Mouse (Mus musculus) olfactory bulb, adult 2 months (tissue): ENCODE measurements around the gene Upk3bl.
A peak's percentile ranks its signal among the peaks of the same experiment; 100 is the strongest.

Experiments used
- CTCF ChIP-seq: fragments of 200-500 bp; IDR thresholded peaks from 2 replicates; pipeline ENCODE4 v1.5.1; 2012; ENCODE audit warnings: low read depth, mild to moderate bottlenecking, low read length, moderate library complexity; ENCODE audit not compliant: insufficient read depth
- POLR2A ChIP-seq: fragments of 200-500 bp; IDR thresholded peaks from 2 replicates; pipeline ENCODE4 v1.6.1; 2012; ENCODE audit warnings: mild to moderate bottlenecking, low read depth, low read length, moderate library complexity; ENCODE audit not compliant: insufficient read depth

DNA sequence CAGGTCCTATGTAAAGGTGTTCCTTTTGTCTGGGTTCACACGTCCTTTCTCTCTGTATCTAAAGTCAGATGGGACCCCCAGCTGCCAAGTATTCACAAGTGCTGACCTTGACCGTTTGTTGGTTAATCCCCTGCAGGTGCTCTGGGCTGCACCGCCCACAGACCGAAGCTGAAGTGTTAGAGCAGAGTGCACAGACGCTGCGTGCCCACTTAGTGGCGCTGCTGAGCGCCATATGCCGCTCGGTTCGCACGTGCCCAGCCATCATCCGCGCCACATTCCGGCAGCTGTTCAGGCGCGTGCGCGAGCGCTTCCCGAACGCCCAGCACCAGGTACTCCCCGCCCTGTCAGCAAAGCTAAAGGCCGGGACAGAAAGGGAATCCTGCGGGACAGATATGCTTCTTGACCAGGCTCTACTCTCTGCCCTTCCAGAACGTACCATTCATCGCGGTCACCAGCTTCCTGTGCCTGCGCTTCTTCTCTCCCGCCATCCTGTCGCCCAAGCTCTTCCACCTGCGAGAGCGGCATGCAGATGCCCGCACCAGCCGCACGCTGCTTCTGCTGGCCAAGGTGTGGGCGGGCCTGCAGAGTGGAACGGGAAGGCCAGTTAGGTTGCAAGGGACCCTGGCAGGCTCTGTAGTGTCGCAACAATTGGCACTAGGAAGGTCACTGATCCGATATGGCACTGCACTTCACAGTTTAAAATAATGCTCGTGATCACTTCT lies 48.0 kb downstream of the Upk3bl start:
- peak; percentile 90 for TF ChIP-seq CTCF
- no peak for TF ChIP-seq POLR2A
